Mouse (Mus musculus): ENCODE results near the gene Fhl2. TPM values are rescaled to one million over a fixed set of nuclear protein-coding genes. Genes with fewer than 3 reads are reported as not detected.

Fhl2 gene
- polyA plus RNA-seq (2015; fragmentation: Nextera tagmentation; extraction: Ambion mirVana) = 22.3 and 26.2 TPM in 2 replicates

DNA sequence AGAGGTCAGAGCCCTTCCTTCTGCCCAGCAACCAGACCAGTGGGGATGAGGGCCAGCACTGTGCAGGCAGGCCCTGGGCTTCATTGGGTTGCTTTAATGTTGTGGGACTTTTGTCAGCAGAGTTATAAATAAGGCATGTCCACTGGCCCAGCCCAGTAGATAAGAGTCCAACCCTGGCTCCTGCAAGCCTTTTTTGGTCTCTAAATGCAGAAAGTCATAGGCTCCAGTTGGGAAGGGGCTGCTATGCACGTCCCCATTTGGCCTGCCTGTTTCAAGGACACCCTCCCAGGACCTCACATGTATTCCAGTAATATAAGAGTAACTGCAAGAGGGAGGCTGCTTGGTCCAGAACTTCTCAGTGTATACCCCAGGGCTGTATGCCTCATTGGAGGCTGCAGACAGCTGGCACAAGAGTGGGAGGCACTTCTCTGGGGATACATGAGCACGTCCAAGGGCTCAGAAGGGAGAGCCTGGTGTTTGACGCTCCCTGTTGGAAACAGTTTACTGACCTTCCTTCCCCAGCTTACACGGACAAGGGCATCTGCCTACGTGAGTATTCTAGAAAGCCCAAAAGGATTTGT is at the start of gene Fhl2:
Gene Fhl2, minus strand, starts transcription at position 324 of the 581 bp plus-strand sequence.
- H3K4me1 ChIP-seq (ENCODE audit: control insufficient read depth, insufficient read depth, low read length) = no peaks in the 10 kb centered on the region
- H3K9me3 ChIP-seq (replicated peaks; ENCODE audit: control insufficient read depth, low read length, poor library complexity, severe bottlenecking) = no peaks in the 10 kb centered on the region
- no peaks in the 10 kb centered on the region for H3K36me3 ChIP-seq (ENCODE audit: control insufficient read depth, insufficient read depth, low read length)
- no peak within 1 kb of the TSS for H3K4me2 ChIP-seq (ENCODE audit: low read length)
- no peak within 1 kb of the TSS for H3K9ac ChIP-seq (ENCODE audit: low read depth, low read length)
- ATAC-seq = no peak
- WGBS = 76% methylated on average over 5 of the region's 5 CpGs
- H3K27me3 ChIP-seq (ENCODE audit: control insufficient read depth, insufficient read depth, low read depth, low read length) = no peaks in the 10 kb centered on the region
- no peak within 1 kb of the TSS for H3K27ac ChIP-seq (ENCODE audit: low read length)
- H3K4me3 ChIP-seq (ENCODE audit: low read depth, low read length) = no peak within 1 kb of the TSS

DNA sequence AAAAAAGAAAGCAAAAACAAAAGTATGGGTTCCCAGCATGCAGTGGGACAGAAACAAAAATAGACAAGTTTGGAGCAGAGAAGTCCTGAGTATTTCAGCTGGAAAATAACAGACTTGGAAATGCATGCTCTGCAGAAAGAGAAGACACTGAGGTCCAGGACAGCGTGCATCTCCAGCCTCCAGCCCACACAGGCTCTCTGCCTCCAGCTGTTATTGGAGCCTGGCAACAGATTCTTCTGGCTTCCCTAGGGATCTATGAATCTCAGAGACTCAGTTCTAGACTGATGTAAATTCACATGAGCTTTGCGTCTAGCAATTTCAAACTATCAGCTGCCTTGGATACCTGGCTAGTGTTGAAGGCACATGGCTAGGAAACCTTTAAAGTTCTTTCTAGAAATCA is 48.2 kb upstream of the Fhl2 start:
- H3K9me3 ChIP-seq (replicated peaks; ENCODE audit: control insufficient read depth, low read length, poor library complexity, severe bottlenecking) = no peaks in the 10 kb centered on the region
- no peak for ATAC-seq
- no peak overlapping the region for H3K4me2 ChIP-seq (ENCODE audit: low read length)
- H3K4me1 ChIP-seq (ENCODE audit: control insufficient read depth, insufficient read depth, low read length) = no peaks in the 10 kb centered on the region
- H3K27ac ChIP-seq (ENCODE audit: low read length) = no peak overlapping the region
- WGBS = 87% methylated on average over 2 of the region's 2 CpGs
- H3K27me3 ChIP-seq (ENCODE audit: control insufficient read depth, insufficient read depth, low read depth, low read length) = no peaks in the 10 kb centered on the region
- H3K36me3 ChIP-seq (ENCODE audit: control insufficient read depth, insufficient read depth, low read length) = no peaks in the 10 kb centered on the region
- H3K9ac ChIP-seq (ENCODE audit: low read depth, low read length) = no peak overlapping the region
- H3K4me3 ChIP-seq (ENCODE audit: low read depth, low read length) = no peak overlapping the region

DNA sequence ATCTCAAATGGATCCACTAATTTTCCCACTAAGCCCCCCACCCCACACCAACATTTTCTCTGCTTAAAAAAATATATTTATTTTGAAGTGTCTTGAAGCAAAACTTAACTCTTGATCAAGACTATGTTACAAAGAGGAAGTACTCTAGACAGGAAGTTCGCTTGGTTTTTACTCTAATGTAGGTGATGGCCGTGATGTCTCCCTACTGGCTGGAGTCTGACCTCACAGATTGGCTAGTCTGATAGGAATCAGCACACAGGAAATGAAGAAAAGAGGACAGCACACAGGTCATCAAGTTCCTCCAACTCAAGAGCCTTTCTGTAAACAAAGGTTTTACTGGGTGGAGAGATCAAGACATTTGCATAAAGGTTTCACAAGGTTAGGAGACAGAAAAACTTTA is 44.4 kb upstream of the Fhl2 start:
- H3K4me1 ChIP-seq (ENCODE audit: control insufficient read depth, insufficient read depth, low read length) = no peaks in the 10 kb centered on the region
- no peaks in the 10 kb centered on the region for H3K27me3 ChIP-seq (ENCODE audit: control insufficient read depth, insufficient read depth, low read depth, low read length)
- H3K9ac ChIP-seq (ENCODE audit: low read depth, low read length) = no peak overlapping the region
- ATAC-seq = no peak
- H3K4me3 ChIP-seq (ENCODE audit: low read depth, low read length) = no peak overlapping the region
- no peak overlapping the region for H3K27ac ChIP-seq (ENCODE audit: low read length)
- H3K36me3 ChIP-seq (ENCODE audit: control insufficient read depth, insufficient read depth, low read length) = no peaks in the 10 kb centered on the region
- 90% methylated on average over 2 of the region's 2 CpGs for WGBS
- no peak overlapping the region for H3K4me2 ChIP-seq (ENCODE audit: low read length)
- no peaks in the 10 kb centered on the region for H3K9me3 ChIP-seq (replicated peaks; ENCODE audit: control insufficient read depth, low read length, poor library complexity, severe bottlenecking)

DNA sequence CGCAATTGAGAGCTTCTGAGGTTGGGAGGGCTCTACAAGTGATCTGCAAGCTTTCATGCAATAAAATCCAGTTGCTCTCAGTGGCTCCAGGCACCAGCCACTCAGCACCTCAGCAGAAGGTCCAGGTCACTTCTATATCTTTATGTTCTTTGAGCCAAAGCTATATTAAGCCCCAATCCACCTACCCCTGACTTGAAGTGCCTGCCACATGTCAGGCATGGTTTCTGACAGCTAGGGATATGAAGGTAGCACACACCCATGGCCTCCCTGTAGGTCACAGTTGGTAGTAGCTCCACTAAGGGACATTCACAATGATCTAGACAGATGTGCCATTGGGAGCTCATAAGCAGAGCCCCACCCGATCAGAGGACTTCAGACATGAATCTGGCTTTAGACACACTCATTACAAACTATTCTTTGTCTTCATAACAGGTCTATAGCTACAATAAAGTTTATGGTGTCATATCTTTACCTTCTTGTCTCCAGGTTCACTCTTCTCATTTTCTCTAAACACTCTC is 43.1 kb upstream of the Fhl2 start:
- H3K9ac ChIP-seq (ENCODE audit: low read depth, low read length) = no peak overlapping the region
- no peaks in the 10 kb centered on the region for H3K4me1 ChIP-seq (ENCODE audit: control insufficient read depth, insufficient read depth, low read length)
- no peaks in the 10 kb centered on the region for H3K9me3 ChIP-seq (replicated peaks; ENCODE audit: control insufficient read depth, low read length, poor library complexity, severe bottlenecking)
- no peak overlapping the region for H3K4me3 ChIP-seq (ENCODE audit: low read depth, low read length)
- H3K36me3 ChIP-seq (ENCODE audit: control insufficient read depth, insufficient read depth, low read length) = no peaks in the 10 kb centered on the region
- H3K4me2 ChIP-seq (ENCODE audit: low read length) = no peak overlapping the region
- no peaks in the 10 kb centered on the region for H3K27me3 ChIP-seq (ENCODE audit: control insufficient read depth, insufficient read depth, low read depth, low read length)
- no peak overlapping the region for H3K27ac ChIP-seq (ENCODE audit: low read length)
- ATAC-seq = no peak
- WGBS = 87% methylated on average over 2 of the region's 2 CpGs

DNA sequence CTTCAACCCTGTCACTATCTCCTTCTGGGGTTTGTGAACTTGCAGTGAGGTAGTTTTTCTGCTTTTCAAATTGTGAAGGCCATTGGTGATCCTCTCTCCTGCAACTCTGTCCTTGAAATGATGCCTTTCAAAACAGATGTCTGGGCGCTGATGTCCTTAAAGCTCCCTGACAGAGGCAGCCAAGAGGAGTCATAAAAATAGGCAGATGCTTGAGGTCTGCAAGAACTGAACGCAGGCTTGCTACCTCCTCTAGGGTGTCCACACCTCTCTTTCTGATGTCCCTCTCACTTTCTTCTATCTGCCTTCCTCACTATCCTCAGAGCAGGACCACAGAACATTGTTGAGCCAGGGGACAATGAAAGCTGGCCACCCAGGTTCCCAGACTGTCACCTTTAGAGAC is 41.7 kb upstream of the Fhl2 start:
- Histone ChIP-seq H3K4me2 (ENCODE audit: low read length) (no peak overlapping the region), H3K36me3 (ENCODE audit: control insufficient read depth, insufficient read depth, low read length) (no peaks in the 10 kb centered on the region), H3K27me3 (ENCODE audit: control insufficient read depth, insufficient read depth, low read depth, low read length) (no peaks in the 10 kb centered on the region), H3K4me1 (ENCODE audit: control insufficient read depth, insufficient read depth, low read length) (no peaks in the 10 kb centered on the region), H3K9ac (ENCODE audit: low read depth, low read length) (no peak overlapping the region), H3K27ac (ENCODE audit: low read length) (no peak overlapping the region), H3K9me3 (replicated peaks; ENCODE audit: control insufficient read depth, low read length, poor library complexity, severe bottlenecking) (no peaks in the 10 kb centered on the region), H3K4me3 (ENCODE audit: low read depth, low read length) (no peak overlapping the region)
- WGBS = 85% methylated on average over 2 of the region's 2 CpGs
- ATAC-seq = no peak

DNA sequence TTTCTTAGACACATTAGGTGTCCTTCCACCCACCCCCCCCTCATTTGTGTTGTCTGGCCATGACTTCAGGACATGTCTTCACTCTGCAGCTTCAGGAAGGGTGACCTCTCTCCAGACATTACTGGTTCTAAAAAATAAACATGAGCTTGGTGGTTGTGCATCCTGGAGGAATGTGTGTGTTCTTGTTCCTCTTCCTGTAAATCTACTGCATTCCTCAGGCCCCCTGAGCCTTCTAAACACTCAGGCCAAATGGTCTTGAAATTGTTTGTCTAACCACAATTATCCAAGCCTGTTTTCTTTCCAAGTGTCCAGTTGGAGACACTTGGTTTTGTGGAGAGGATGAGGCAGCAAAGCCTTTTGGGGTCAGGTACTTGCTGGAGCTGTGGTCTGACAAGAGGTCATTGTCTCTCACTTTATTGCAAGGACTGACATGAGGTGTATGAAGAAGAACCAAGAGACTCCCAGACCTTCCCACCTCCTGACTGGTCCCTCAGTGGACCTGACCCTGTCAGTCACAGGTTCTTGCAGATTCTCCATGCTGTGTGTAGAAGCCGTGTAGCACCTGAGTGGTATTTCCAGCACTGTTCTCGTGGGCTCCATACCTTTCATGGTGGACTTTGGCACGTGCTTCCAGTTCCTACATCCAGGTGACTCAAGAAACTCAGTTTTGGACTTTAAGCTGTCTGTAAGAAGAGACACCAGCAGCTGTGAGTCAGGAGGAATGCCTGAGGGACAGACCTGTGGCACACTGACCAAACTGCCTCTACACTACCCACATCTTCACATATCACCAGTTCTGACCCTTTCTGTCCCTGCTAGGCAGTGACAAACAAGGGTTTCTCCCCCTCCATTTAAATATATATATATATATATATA is 40.8 kb upstream of the Fhl2 start:
- Histone ChIP-seq H3K27me3 (ENCODE audit: control insufficient read depth, insufficient read depth, low read depth, low read length) (no peaks in the 10 kb centered on the region), H3K27ac (ENCODE audit: low read length) (no peak overlapping the region), H3K4me1 (ENCODE audit: control insufficient read depth, insufficient read depth, low read length) (no peaks in the 10 kb centered on the region), H3K9ac (ENCODE audit: low read depth, low read length) (no peak overlapping the region), H3K4me3 (ENCODE audit: low read depth, low read length) (no peak overlapping the region), H3K36me3 (ENCODE audit: control insufficient read depth, insufficient read depth, low read length) (no peaks in the 10 kb centered on the region), H3K9me3 (replicated peaks; ENCODE audit: control insufficient read depth, low read length, poor library complexity, severe bottlenecking) (no peaks in the 10 kb centered on the region), H3K4me2 (ENCODE audit: low read length) (no peak overlapping the region)
- 93% methylated on average over 3 of the region's 3 CpGs for WGBS
- ATAC-seq = no peak

DNA sequence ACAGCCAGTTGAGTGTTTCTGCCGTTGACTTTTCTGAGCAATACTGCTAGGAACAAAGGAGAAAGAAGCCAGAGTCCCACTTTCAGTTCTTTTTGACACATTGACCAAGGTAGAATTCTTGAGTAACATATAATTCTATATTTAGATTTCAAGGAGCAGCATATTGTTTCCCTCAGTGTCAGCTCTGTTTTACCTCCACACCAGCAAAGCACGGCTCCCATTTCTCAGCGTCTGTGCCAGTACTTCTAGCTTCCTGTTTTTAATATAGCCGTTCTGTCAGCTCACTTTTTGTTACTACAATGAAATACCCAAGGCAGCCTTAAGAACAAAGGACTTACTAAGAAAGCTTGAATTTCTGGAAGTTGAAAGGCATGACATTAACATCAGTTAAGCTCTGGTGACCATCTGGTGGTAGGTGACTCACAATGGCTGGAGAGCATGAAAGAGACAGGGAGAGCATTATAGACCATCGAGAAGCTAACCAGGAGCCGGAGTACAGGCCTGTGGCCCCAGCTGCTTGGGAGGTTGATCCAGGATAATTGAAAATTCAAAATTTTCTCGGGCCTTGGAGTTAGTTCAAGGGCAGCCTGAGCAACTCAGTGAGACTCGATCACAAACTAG is 28.9 kb upstream of the Fhl2 start:
- Histone ChIP-seq H3K9me3 (replicated peaks; ENCODE audit: control insufficient read depth, low read length, poor library complexity, severe bottlenecking) (no peaks in the 10 kb centered on the region), H3K4me3 (ENCODE audit: low read depth, low read length) (no peak overlapping the region), H3K27ac (ENCODE audit: low read length) (no peak overlapping the region), H3K4me2 (ENCODE audit: low read length) (no peak overlapping the region), H3K4me1 (ENCODE audit: control insufficient read depth, insufficient read depth, low read length) (no peaks in the 10 kb centered on the region), H3K9ac (ENCODE audit: low read depth, low read length) (no peak overlapping the region), H3K27me3 (ENCODE audit: control insufficient read depth, insufficient read depth, low read depth, low read length) (no peaks in the 10 kb centered on the region), H3K36me3 (ENCODE audit: control insufficient read depth, insufficient read depth, low read length) (no peaks in the 10 kb centered on the region)
- ATAC-seq = no peak
- 62% methylated on average over 8 of the region's 8 CpGs for WGBS

DNA sequence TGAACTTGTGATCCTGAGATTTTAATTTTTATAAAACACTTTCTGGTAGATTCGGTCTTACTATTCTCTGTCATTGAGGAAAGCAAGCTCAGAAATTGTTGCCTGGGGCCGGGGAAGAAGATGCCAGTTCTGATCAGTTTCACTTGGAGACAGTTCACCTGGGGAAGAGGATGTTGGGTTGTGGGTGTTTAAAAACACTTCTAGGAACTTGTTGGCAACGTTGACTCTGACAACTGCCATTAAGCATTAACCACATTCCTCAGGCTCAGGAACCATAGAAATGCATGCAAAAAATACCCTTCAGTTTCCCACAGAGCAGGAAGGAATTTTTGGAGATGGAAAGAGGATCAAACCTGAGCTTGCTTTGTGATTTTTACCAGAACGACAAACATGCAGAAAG is 28.2 kb upstream of the Fhl2 start:
- no peak for ATAC-seq
- Histone ChIP-seq H3K4me1 (ENCODE audit: control insufficient read depth, insufficient read depth, low read length) (no peaks in the 10 kb centered on the region), H3K36me3 (ENCODE audit: control insufficient read depth, insufficient read depth, low read length) (no peaks in the 10 kb centered on the region), H3K27me3 (ENCODE audit: control insufficient read depth, insufficient read depth, low read depth, low read length) (no peaks in the 10 kb centered on the region), H3K27ac (ENCODE audit: low read length) (no peak overlapping the region), H3K4me2 (ENCODE audit: low read length) (no peak overlapping the region), H3K4me3 (ENCODE audit: low read depth, low read length) (no peak overlapping the region), H3K9ac (ENCODE audit: low read depth, low read length) (no peak overlapping the region), H3K9me3 (replicated peaks; ENCODE audit: control insufficient read depth, low read length, poor library complexity, severe bottlenecking) (no peaks in the 10 kb centered on the region)
- 79% methylated on average over 4 of the region's 4 CpGs for WGBS

DNA sequence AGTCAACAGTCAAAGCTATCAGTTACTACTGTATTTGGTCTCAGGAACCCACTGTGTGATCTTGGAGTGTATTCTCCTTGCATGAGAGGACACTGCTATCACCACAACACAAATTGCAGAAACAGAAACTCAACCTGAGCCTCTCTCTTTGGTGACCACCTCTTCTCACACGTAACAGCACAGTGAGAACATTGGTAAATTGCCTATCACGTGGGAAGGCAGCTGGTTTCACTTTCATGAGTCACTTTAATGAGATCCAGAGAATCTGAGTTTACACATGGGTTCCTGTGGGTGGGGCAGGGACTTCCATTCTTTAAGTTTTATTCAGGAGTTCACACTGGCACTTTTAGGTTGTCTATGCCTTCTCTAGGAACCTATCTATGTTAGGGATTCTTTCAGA is 27.4 kb upstream of the Fhl2 start:
- Histone ChIP-seq H3K9ac (ENCODE audit: low read depth, low read length) (no peak overlapping the region), H3K27me3 (ENCODE audit: control insufficient read depth, insufficient read depth, low read depth, low read length) (no peaks in the 10 kb centered on the region), H3K9me3 (replicated peaks; ENCODE audit: control insufficient read depth, low read length, poor library complexity, severe bottlenecking) (no peaks in the 10 kb centered on the region), H3K27ac (ENCODE audit: low read length) (no peak overlapping the region), H3K4me3 (ENCODE audit: low read depth, low read length) (no peak overlapping the region), H3K36me3 (ENCODE audit: control insufficient read depth, insufficient read depth, low read length) (no peaks in the 10 kb centered on the region), H3K4me1 (ENCODE audit: control insufficient read depth, insufficient read depth, low read length) (no peaks in the 10 kb centered on the region), H3K4me2 (ENCODE audit: low read length) (no peak overlapping the region)
- WGBS = 68% methylated on average over 2 of the region's 2 CpGs
- no peak for ATAC-seq

All from midbrain, embryonic 16.5 days (tissue).